Mouse (Mus musculus) hindbrain, embryonic 10.5 days (tissue): ENCODE data around the gene Nsl1. TPM values are rescaled to one million over a fixed set of nuclear protein-coding genes. Genes with fewer than 3 reads are reported as not detected.

Experiments
- DNase-seq: peaks from one replicate; pipeline ENCODE4 v3.0.0-alpha.2; 2017; ENCODE audit warnings: low spot score
- H3K27ac ChIP-seq: fragments of 300-500 bp; sonication (generic); 2 replicates; pipeline ENCODE4 v1.5.1; 2016; ENCODE audit warnings: mild to moderate bottlenecking, moderate library complexity
- H3K27me3 ChIP-seq: fragments of 300-500 bp; sonication (generic); 2 replicates; pipeline ENCODE4 v1.6.1; 2016; ENCODE audit warnings: mild to moderate bottlenecking; ENCODE audit not compliant: poor library complexity, insufficient read depth, severe bottlenecking
- H3K36me3 ChIP-seq: fragments of 300-500 bp; sonication (generic); 2 replicates; pipeline ENCODE4 v1.6.1; 2016; ENCODE audit warnings: mild to moderate bottlenecking, moderate library complexity
- H3K4me1 ChIP-seq: fragments of 300-500 bp; sonication (generic); replicated peaks from 2 replicates; pipeline ENCODE4 v1.6.1; 2016; ENCODE audit warnings: mild to moderate bottlenecking
- H3K4me3 ChIP-seq: fragments of 300-500 bp; sonication (generic); 2 replicates; pipeline ENCODE4 v1.5.1; 2016; ENCODE audit warnings: mild to moderate bottlenecking, moderate library complexity
- H3K9me3 ChIP-seq: fragments of 300-500 bp; sonication (generic); 2 replicates; pipeline ENCODE4 v1.6.1; 2016; ENCODE audit warnings: mild to moderate bottlenecking, moderate library complexity
- WGBS: fragments of 180-500 bp; shearing (Covaris S2); methylation state at CpG from one replicate; pipeline ENCODE4 v1.1.7; 2016; 5-methylcytosine and 5-hydroxymethylcytosine counted together
- polyA plus RNA-seq: library from polyadenylated mRNA; unstranded; fragments of >200 nt; fragmentation: Nextera tagmentation; extraction: Ambion mirVana; gene quantifications from 2 replicates; pipeline ENCODE4 v1.2.1, GENCODE M21; 2016

Nsl1 gene
- polyA plus RNA-seq, 1 experiment from 2014 or later = 25.5 TPM

GRCm38 (mm10) chr1:191107306-191107705, 44.5 kb downstream of the Nsl1 start:
- no peak for DNase-seq
- no peaks in the 10 kb centered on the region for H3K9me3 ChIP-seq
- no peaks in the 10 kb centered on the region for H3K27me3 ChIP-seq
- H3K36me3 ChIP-seq = no peaks in the 10 kb centered on the region
- whole genome bisulfite sequencing = 76% methylated on average over 10 of the region's 10 CpGs
- H3K4me3 ChIP-seq = no peak overlapping the region
- H3K27ac ChIP-seq = no peak overlapping the region
- peaks cover 11% of the 10 kb centered on the region for H3K4me1 ChIP-seq

DNA sequence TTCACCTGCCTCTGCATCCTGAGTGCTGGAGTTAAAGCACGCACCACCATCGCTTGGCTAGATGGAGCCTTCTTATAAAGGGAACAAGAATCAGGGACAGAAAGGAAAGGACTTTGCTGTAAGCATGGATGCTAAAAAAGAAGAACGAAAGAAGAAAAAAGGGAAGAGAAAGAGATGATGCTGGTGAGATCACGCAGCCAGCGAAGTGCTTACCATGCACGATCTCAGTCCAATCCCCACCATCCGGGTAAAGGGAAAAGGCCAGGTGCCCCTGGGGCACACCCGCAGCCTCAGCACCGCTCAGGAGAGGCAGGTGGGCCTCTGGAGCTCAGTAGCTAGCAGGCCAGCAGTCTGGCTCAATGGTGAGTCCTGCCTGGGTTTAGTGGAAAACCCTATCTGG, 47.1 kb downstream of the Nsl1 start:
- H3K27me3 ChIP-seq = no peaks in the 10 kb centered on the region
- 89% methylated on average over 9 of the region's 9 CpGs for WGBS
- H3K36me3 ChIP-seq = no peaks in the 10 kb centered on the region
- H3K4me1 ChIP-seq = peaks cover 13% of the 10 kb centered on the region
- no peak overlapping the region for H3K4me3 ChIP-seq
- H3K9me3 ChIP-seq = no peaks in the 10 kb centered on the region
- DNase-seq = no peak
- H3K27ac ChIP-seq = no peak overlapping the region

GRCm38 (mm10) chr1:191111146-191111545, 48.3 kb downstream of the Nsl1 start:
- Histone ChIP-seq H3K27ac (0 out of 2 replicates have a peak overlapping the region, but pooled peaks have one; percentile 40), H3K4me3 (no peak overlapping the region), H3K9me3 (no peaks in the 10 kb centered on the region), H3K36me3 (no peaks in the 10 kb centered on the region), H3K27me3 (no peaks in the 10 kb centered on the region), H3K4me1 (peaks cover 18% of the 10 kb centered on the region)
- DNase-seq = no peak
- 61% methylated on average over 8 of the region's 8 CpGs for WGBS

DNA sequence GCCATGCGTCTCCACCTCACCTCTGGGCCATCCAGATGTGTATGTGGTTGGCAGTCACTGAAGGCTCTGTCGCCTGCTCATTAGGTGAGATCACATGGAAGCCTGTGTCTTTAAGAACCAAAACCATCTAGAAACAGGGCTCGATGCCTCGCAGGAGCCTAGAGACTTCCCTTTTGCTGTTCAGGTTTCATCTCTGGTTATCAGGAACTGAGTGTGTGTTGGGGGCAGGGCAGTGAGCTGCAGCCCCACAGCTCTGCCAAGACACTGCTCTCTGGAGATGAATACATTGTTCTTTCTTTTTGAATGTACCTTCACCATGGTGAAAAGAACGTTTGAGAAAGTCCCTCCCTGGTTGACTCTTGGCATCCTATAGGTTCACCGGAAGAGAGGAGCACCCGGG, 52.1 kb downstream of the Nsl1 start:
- WGBS = 80% methylated on average over 7 of the region's 7 CpGs
- no peaks in the 10 kb centered on the region for H3K27me3 ChIP-seq

DNA sequence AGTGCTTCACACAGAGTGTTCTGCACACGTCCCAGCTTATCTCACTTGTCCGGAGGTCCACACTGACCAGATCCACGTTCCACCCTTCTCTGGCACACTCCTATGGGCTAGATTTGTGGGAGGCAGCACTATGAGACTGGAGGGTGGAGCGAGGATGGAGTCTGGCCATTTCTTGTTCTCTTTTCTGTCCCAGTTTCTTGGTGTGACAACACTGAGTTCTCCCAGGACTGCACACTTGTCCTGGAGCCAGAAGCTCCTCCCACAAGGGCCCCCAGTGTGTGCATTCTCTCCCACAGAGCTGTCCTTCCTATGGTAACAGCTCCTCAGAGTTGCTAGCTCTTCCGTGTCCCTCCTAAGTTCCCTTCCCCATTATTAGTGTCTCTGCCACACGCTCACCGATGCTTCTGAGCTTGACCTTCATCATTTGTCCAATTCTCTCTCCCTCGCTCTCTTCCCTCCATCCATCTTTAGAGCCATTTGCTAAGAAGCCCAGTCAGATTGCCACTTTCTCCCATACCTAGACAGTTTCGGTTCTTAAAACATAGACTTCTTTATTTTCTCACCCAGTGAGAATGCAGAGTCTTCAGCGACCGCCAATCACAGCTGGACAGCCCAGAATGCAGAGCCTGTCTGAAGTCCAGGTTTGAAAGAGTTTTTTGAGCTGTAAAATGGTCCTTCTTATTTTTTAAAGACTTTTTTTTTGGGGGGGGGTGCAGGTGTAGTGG, 52.9 kb downstream of the Nsl1 start:
- Histone ChIP-seq H3K36me3 (no peaks in the 10 kb centered on the region), H3K4me3 (no peak overlapping the region), H3K27me3 (no peaks in the 10 kb centered on the region), H3K27ac (no peak overlapping the region), H3K4me1 (peaks cover 18% of the 10 kb centered on the region), H3K9me3 (no peaks in the 10 kb centered on the region)
- WGBS = 80% methylated on average over 11 of the region's 11 CpGs
- no peak for DNase-seq

More for the DNA sequence above, 52.1 kb downstream of the Nsl1 start:
- Histone ChIP-seq H3K36me3 (no peaks in the 10 kb centered on the region), H3K27ac (peak overlapping the region; percentile 31; the same call in 1 of the 2 replicates), H3K4me3 (no peak overlapping the region), H3K4me1 (peaks cover 18% of the 10 kb centered on the region), H3K9me3 (no peaks in the 10 kb centered on the region)
- DNase-seq = no peak

DNA sequence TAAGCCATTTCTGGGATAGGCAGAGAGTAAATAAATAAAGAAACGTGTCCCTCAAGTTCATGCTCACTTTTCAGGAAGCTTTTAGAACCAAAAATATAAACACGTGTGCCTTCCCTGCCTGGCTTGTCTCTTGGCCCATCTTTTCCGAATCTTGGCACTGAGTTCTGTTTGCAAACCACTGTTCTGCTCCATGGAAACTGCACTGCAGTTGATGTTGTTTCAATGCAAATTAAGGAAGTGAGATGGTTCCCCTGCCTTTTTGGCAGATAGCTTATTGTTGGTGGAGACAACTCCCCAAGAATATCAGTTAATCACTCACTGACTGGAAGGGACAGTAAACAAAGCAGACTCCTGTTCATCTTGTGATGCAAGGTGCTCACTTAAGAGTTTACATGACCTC, 59.9 kb downstream of the Nsl1 start:
- DNase-seq = no peak
- Histone ChIP-seq H3K27me3 (peaks cover 23% of the 10 kb centered on the region), H3K9me3 (no peaks in the 10 kb centered on the region), H3K4me1 (peaks cover 15% of the 10 kb centered on the region), H3K4me3 (no peak overlapping the region), H3K36me3 (no peaks in the 10 kb centered on the region), H3K27ac (no peak overlapping the region)
- 85% methylated on average over 3 of the region's 3 CpGs for WGBS

DNA sequence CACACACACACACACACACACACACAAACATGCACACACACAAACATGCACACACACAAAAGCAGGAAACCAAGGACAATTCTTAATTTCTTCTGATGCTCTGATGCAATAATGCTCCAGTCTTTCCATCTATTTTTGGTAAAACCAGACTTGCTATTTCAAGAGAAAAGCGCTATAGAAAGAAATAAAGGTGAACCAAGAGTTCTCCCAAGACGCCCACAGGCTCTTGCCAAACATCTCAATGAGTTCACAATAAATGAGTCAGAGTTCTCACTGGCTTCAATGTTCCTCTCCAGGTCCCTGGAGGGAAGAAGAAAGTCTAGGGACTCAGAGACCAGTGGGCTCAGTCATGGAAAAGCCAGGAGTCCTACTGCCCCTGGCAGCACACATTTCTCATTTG, 60.9 kb downstream of the Nsl1 start:
- H3K4me1 ChIP-seq = peaks cover 15% of the 10 kb centered on the region
- WGBS = 86% methylated on average over 2 of the region's 2 CpGs

DNA sequence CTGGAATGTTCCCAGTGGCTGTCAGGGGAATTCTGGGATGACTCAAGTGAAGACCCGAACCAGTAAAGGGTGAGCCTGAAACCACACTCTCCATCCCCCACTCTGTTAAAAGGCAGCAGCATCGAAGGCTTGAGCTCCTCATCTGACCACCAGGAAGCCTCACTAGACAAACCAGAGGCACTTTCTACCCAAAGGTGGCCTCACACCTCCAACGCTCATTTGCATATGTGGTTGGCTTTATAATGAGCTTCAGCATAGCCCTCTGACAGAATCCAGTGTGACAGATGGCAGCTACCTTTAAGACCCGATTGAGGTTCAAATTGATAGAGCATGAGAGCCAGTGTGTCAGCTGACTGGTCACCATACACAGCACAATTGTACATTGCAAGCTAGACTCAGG, 61.5 kb downstream of the Nsl1 start:
- Histone ChIP-seq H3K27ac (no peak overlapping the region), H3K27me3 (peaks cover 23% of the 10 kb centered on the region), H3K4me1 (peaks cover 15% of the 10 kb centered on the region), H3K4me3 (no peak overlapping the region), H3K36me3 (no peaks in the 10 kb centered on the region), H3K9me3 (peaks cover 3% of the 10 kb centered on the region; the same call in 1 of the 2 replicates)
- WGBS = 66% methylated on average over 4 of the region's 4 CpGs
- DNase-seq = no peak

More for the DNA sequence above, 60.9 kb downstream of the Nsl1 start:
- Histone ChIP-seq H3K36me3 (no peaks in the 10 kb centered on the region), H3K4me3 (no peak overlapping the region), H3K27me3 (peaks cover 23% of the 10 kb centered on the region), H3K27ac (no peak overlapping the region), H3K9me3 (no peaks in the 10 kb centered on the region)
- DNase-seq = no peak

GRCm38 (mm10) chr1:191125811-191126638, 63.2 kb downstream of the Nsl1 start:
- Histone ChIP-seq H3K36me3 (no peaks in the 10 kb centered on the region), H3K4me1 (peaks cover 15% of the 10 kb centered on the region), H3K4me3 (peak overlapping the region; percentile 46), H3K27me3 (peaks cover 23% of the 10 kb centered on the region), H3K9me3 (peaks cover 13% of the 10 kb centered on the region), H3K27ac (0 out of 2 replicates have a peak overlapping the region, but pooled peaks have one; percentile 6)
- 15% methylated on average over 38 of the region's 38 CpGs for WGBS
- peak; percentile 78 for DNase-seq

DNA sequence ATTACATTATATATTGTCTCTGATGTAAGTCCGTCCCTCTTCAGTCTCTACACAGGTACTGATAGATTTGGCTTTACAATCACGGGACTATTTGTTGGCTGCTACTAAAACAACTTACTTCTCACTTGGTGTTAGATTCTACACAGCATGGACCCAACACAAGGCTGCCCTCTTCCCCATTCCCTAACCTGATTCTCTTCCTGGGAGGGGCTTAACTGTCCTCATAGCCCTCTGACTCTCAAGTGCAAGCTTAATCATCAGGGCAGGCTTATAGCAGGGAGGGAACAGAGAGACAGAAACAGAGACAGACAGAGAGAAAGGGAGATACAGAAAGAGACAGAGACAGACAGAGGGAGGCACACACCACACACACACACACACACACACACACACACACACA, 68.9 kb downstream of the Nsl1 start:
- Histone ChIP-seq H3K27ac (no peak overlapping the region), H3K4me3 (no peak overlapping the region), H3K9me3 (peaks cover 13% of the 10 kb centered on the region), H3K4me1 (0 out of 2 replicates have a peak, but pooled peaks cover 5% of the 10 kb centered on the region), H3K36me3 (no peaks in the 10 kb centered on the region), H3K27me3 (no peaks in the 10 kb centered on the region)
- WGBS = 88% methylated on average over 2 of the region's 2 CpGs
- DNase-seq = no peak

- Histone ChIP-seq H3K4me3 (no peak overlapping the region), H3K27me3 (no peaks in the 10 kb centered on the region), H3K27ac (no peak overlapping the region), H3K36me3 (no peaks in the 10 kb centered on the region), H3K4me1 (0 out of 2 replicates have a peak, but pooled peaks cover 5% of the 10 kb centered on the region), H3K9me3 (peaks cover 13% of the 10 kb centered on the region)
- 80% methylated on average over 5 of the region's 5 CpGs for WGBS
- no peak for DNase-seq
Observed at GRCm38 (mm10) chr1:191132240-191132639, 69.4 kb downstream of the Nsl1 start.

GRCm38 (mm10) chr1:191132934-191133333, 70.1 kb downstream of the Nsl1 start:
- Histone ChIP-seq H3K27ac (no peak overlapping the region), H3K4me3 (no peak overlapping the region), H3K36me3 (no peaks in the 10 kb centered on the region), H3K9me3 (peaks cover 13% of the 10 kb centered on the region), H3K4me1 (0 out of 2 replicates have a peak, but pooled peaks cover 5% of the 10 kb centered on the region), H3K27me3 (no peaks in the 10 kb centered on the region)
- DNase-seq = no peak
- WGBS = 77% methylated on average over 5 of the region's 5 CpGs

DNA sequence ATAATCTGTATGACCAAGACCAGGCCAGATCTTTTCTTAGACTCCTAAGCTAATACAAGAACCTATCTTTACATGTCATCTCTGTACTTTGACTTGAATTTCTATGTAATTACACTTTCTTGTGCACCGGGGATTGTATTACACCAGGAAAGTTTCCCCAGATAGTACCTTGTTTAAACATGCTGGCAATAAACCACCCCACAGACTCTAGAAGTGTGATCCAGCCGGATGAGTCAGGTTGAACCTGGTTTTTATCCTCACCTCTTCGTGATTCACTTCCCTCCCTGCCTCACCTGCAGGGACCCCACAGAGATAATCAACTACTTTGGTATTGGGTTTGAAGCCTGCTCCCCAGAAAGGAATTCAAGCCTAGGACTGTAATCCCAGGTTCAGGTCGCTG, 72.6 kb downstream of the Nsl1 start:
- H3K4me3 ChIP-seq = no peak overlapping the region
- H3K4me1 ChIP-seq = 0 out of 2 replicates have a peak, but pooled peaks cover 5% of the 10 kb centered on the region
- WGBS = 54% methylated on average over 4 of the region's 4 CpGs
- DNase-seq = no peak
- H3K27me3 ChIP-seq = no peaks in the 10 kb centered on the region
- no peaks in the 10 kb centered on the region for H3K9me3 ChIP-seq
- H3K36me3 ChIP-seq = no peaks in the 10 kb centered on the region
- H3K27ac ChIP-seq = no peak overlapping the region
